Mouse (Mus musculus) erythroid progenitor cell, adult 5-6 weeks (primary cell): ENCODE data around the gene Gng7. TPM values are rescaled to one million over a fixed set of nuclear protein-coding genes. Genes with fewer than 3 reads are reported as not detected.

ENCODE experiments used
- ATAC-seq: replicated peaks from 2 replicates; pipeline ENCODE4 v1.8.0; 2016; ENCODE audit warnings: moderate number of reproducible peaks, mild to moderate bottlenecking, moderate TSS enrichment, inconsistent platforms; ENCODE audit not compliant: poor library complexity, low FRiP score, severe bottlenecking
- total RNA-seq, 2 experiments: library from RNA; stranded (forward) in 1 of 2; stranded (reverse) in 1 of 2; fragments of 150-400 nt in 1 of 2; fragments of 186-747, 209-891 nt in 1 of 2; gene quantifications; 2 replicates each; pipeline versions ENCODE4 v1.2.3 to v1.2.4; 2015 to 2017; ENCODE audit warnings: low replicate concordance in 2 of 2

Gng7 gene
- total RNA-seq, 2 experiments from 2014 or later = 0.38 TPM; not detected in 1

DNA sequence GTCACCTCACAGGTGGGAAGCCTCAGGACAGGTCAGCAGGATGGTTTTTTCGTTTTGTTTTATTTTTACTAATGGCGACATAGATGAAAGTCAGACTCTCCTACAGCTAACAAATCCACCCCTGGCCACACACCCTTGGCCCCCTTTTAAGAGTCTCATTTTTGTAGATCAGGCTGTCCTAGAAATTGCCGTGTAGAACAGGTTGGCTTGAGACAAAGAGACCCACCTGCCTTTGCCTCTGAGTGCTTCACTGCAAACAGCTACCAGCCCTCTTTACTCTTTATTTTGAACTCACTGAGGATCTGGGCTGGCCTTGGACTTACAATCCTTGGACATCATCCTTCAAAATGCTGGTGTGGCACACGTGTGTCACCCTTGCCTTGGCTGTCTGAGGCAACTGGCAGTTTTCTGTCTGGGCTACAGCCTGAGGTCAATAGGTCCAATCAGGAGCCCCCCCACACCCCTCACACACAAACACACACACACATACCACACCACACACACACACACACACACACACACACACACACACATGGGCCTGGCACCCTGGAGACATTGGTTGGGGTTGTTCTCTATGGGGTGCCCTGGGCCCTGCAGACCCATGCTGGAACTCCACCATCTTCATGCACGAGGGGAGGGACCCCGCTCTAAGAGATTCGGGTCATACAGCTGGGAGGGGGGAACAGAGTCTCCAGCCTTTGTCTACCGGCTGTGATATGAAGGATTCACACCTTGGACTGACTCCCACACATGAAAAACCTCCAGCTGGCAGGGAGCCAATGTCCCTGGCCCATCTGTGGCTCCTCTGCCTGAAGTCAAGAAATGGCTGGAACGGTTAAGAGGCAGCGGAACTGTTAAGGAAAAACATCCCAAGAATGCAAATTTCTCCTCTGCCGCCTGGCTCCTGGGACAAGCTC, 42.4 kb downstream of the Gng7 start:
- ATAC-seq = no peak

DNA sequence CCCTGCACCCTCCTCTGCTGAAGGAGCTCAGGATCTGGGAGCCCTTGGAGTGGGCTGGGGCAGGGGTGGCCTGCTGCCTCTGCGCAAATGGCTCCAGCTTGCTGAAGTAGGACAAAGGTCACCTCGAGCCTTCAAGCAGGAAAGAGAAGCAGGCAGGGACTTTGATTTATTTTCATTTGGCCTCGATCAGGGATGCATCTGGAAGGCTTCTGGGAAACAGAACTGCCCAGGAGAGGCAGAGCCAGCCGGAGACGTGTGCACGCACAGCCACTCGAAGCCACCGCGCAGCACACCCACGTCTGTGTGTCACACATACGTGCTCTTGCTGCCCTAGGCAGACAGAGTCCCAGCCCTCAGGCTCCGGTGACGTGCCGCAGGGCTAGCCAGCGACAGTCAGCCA, 43.2 kb downstream of the Gng7 start:
- no peak for ATAC-seq

DNA sequence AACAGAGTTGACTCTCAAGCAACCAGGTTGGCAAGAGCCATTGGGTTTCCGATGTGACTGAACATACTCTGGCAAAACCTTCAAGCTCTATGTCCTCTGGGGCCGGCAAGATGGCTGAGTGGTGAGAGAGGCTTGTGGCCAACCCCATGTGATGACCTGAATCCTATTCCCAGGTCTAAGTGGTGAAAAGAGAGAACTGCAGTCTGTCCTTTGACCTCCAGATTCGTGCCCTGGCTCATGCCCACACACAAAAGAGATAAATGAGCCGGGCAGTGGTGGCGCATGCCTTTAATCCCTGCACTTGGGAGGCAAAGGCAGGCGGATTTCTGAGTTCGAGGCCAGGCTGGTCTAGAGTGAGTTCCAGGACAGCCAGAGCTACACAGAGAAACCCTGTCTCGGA, 44.6 kb downstream of the Gng7 start:
- ATAC-seq = no peak

DNA sequence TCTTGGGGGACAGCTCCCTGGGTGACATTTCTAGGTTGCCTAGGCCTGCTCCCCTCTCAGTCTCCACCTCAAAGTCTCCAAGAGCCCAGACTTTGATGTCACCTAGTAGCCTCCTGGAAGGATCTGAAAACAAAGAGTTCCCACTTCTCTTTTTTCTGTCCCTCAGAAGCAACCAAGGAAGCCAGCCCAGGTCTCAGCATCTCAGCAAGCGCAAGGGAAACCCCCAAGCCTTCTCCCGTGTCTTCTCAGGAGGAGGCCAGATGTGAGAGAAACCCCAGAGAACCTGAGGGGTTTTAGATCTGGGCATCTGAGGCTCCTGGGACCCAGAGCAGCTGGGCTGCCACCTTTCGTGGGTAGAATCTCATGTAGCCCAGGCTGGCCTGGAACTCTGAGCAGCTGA, 45.4 kb downstream of the Gng7 start:
- ATAC-seq = no peak

DNA sequence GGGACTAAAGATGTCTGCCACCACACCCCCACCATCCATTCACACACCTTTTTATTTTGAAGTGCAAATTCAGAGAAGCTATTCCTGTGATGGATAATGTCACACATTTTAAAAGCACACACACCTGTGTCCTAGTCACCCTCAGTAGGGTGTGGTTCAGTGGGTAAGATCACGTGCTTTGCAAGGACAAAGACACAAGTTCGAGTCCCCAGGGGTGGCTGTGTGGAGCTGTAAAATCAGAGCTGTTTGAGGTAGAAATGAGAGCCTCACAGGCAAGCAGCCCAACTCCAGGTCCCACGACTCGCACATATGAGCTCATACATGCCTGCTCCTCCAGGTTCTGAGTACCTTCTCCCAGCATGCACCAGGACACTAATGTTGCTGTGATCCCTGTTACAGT, 46.6 kb downstream of the Gng7 start:
- no peak for ATAC-seq

DNA sequence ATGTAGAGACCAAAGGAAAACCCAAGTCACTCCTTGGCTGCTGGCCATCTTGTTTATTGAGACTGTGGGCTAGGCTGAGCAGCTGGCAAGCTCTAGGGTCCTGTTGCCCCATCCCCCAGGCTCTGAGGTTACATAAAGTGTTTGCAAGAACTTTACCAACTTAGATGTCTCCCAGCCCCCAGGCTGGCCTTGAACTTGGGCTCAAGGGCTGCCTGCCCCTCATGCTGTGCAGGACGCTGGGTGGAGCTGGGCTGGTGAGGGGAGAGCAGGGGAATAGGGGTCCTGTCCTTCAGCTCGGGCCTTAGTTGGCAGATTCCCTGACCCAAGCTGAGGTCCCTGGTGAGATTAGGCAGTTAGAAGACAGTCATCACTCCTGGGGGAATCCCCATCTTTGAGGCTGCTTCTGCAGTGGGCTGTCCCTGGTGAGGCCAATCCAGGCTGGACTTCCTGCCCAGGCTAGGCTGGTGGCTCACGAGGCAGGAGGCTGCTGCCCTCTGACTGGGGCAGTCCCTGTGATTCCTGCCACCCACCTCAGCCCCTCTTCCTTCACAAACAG, 47.6 kb downstream of the Gng7 start:
- no peak for ATAC-seq

DNA sequence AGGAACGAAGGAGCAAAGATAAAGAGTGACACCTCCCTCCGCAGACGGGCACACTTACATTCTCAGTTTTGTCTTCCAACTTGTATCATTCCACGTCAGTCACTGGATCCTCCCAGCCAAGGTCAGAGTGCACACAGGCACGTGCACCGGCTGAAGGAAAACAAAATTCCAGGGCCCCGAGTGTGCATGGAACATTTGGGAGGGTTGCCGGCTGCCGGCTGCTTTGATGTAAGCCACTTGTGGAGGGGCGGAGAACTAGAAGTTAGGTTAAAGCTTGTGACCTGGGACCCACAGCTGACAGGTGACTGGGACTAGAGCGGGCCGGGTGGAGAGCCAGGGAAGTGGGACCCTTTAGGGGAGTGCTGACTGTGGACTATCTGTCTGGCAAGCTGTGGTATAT, 48.4 kb downstream of the Gng7 start:
- no peak for ATAC-seq

DNA sequence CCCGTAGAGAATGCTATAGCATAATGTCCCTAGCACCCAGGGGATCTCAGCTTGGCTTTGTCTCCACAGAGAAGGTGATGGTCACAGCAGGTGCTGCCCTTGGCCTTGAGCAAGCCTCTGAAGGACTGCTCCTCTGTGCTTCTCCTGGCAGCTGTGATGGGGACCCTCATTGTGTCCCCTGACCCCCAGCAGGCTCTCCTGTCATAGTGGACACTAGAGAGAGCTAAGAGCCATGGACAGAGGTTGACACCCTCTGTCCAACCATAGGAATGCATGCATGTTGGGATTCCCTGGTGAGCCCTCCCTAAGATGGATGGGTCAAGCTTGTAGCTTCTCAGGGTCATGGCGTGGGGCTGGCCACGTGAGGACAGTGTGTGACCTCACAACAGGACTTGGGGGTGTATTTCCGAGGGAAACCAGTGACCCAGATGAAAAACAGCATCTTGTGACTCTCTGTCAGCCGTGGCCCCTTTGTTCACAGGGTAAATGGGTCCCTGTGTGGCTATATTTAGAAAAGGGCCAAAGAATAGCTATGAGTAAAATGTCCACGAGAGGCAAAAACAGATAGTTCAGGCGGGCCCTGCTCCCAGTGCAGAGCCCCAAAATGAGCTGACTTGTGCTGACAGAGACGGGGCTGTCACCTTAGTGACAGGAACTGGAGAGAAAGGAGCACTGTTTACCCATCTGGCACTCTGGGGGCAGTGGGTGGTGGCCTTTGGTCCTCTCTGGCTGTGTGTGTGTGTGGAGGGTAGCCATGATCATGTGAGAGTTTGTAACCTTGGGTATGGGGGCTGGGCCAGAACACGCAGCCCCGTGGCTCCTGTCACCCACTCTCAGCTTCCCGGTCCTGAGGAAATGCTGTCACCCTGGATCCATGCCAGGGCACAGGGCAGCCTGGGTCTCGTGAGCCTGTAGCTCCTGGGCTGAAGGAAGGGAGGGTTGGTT, 51.4 kb downstream of the Gng7 start:
- no peak for ATAC-seq

DNA sequence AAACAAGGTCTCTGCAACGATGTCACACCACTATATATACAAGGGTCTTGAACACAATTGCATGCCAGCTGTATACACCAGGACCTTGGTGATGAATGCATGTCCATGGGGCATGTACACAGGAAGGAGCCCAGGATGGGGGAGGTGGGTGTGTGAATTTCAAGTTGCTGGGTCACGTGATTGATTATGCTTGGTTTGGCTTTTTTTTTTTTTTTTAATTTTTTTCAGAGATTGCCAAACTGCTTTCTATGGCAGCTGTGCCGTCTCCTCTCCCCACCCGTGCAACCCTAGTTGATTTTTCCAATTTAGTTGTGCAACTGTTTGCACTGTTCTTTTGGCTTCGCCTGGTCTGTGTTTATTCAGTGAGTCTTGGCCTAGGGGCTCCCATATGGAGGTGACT, 52.2 kb downstream of the Gng7 start:
- no peak for ATAC-seq

DNA sequence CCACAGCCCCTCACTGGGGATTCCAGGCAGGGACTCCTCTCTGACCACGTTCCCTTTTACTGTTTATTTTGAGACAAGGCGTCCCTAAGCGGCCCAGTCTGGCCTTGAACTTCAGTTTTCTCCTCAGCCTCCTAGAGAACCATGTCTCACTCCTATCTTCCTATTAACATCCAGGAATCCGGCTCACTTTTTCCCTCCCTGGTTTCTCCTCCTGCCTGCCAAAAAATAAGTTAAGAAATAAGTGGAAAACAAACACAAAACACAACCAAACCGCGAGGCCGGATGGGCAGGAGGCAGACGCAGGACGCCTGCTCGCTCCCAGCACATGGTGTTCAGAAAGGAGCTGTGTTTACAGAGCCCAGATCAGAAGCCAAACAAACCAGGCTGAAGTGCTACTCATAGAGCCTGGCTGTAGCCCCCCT, 52.7 kb downstream of the Gng7 start:
- ATAC-seq = no peak

DNA sequence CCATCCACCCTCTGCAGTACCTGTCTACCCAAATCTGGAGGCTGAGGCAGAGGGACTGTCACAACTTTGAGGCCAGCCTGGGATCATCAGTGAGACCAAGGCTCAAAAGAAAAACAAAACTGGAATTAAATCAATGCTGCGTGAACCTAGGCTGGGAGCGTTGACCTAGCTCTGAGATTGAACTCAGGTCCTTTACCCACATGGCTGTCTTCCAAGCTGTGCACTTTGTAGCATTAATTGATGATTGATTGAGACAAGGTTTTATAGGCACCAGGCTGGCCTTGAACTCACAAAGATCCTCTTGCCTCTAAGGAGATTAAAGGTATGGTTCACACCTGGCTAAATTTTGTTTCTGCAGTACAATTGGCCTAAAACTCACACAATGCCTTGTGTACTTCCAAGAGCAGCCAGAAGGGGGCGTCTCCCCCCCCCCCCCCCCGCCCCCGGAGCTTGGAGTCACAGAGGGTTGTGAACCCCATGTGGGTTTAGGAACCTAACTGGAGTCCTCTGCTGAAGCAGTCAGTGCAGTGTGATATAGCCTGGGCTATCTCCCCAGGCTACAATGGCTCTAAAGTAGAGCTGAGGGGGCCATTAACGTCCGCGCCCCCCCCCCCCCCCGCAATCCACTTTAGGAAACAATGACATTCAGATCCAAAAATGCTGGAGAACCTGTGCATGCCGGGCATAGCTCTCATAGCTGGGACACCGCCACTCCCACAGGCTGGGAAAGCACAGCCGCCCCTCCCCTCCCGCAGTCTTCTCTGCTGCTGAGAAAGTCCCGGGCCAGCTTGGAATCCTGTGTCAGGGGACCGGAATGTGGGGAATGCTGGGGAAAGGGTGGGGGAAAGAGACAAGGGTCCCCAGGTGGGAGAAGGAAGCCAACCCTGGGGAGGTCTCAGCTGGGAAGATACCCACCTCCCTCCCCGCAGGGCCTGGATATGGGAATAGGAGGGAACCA, 53.9 kb downstream of the Gng7 start:
- no peak for ATAC-seq

DNA sequence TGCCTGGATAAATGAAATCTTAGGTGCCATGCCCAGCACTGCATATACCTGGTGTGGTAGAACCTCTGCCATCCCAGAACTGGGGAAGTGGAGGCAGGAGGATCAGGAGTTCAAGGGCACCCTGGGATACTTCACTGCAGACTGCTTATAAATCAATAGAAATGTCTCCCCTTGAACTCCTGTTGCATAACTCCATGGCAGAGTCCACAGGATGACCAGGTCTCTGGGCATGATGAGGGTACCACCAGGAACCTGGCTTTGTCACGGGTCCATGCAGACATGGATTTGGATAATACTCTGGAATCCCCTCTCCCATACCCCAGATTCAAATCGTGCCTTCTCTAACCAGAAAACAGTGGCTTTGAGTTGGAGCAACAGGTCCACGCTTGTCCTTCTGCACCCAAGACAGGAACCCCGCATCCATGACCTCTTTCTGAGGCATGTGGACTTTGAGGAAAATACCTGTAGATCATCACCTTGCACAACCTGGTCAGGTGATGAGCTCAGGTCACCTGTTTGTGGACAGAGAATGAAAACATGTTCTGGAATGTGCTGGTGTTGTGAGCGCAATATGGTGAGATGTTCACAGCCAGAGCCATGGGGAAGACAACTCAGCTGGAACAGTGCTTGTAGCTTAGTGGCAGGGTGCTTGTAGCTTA, 55.6 kb downstream of the Gng7 start:
- ATAC-seq = no peak

DNA sequence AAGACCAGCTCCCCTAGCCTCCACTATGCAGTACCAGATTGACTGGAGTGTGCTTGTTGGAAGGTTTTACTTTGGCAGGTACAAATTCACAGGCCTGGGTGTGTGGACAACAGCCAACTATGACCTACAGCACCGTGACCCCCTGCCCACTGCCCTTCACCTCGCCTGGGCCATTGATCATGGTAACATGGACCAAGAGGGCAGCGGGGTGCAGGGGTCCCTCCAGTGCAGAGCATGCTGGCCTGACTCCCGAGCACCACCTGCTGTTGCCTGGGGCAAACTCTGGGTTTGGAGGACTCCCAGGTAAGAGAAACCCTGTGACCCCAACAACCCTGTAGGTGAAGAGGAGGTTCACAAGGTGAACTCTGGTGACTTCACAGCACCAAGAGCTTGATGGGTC, 57.0 kb downstream of the Gng7 start:
- no peak for ATAC-seq

DNA sequence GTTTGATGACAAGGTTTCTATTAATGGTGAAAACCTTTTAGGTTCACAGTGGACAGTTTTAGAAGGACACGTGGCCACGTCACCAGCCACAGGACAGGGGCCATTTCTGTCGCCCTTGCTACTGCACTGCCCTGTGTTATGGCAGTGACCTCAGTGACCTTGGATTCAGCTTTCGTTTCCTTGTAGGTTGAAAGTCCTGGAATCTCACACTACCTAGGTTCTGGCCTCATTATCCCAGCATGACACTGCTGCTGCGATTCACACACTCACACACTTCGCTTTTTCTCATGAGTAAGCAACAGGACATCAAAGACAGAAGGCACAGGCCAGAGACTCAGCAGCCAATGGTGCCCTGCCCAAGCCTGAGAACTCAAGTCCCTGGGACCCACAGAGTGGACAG, 57.8 kb downstream of the Gng7 start:
- ATAC-seq = no peak

DNA sequence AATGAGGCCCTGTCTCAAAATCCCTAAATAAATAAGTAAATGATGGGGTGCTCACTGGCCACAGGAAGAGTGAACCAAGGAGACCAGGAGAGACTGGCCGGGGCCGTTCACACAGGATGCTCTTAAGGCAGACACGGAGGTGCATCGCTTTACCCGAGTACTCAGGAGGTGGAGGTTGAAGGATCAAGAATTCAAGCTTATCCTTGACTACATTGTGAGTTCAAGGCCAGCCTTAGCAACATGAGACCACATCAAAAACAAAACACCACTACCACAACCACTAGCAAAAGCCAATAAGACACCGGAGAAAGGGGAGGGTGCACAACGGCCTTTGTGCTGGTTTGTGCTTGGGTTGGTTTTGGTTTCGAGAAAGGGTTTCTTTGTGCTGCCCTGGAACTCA, 58.4 kb downstream of the Gng7 start:
- ATAC-seq = no peak

DNA sequence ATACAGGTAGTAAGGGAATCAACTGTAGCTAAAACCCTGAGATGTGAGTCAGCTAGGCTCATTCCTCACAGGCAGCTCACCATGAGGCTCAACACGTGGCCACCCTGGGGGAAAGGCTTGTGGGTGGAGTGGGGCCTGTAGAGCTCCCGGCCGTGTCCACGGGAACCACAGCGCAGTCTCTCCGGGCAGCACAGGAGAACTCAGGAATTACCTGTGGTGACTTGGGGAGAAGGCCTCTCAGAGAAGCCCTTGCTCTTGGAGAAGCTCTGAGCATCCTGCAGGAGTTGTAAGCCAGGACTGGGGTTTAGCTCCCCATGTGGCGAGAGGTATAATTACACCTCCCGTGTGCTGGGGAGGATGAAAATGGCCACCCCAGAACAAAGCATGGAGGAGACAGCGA, 59.2 kb downstream of the Gng7 start:
- peak; percentile 71 for ATAC-seq

DNA sequence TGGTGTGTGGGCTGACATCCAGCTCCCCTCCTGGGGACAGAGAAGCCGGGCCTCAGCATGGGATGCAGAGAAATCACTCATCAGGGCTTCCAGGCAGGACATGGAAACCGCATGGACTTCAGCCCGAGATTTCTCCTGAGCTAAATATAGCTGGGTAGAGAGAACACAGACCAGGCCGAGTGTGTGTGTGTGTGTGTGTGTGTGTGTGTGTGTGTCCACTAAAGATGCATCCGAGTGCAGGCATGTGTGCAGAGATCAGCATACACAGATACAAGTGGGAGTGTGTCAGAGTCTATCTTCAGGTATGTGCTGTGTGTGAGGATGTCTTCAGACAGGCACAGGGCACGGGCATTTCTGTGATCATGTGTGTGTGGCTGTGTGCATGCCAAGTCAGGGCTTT, 59.9 kb downstream of the Gng7 start:
- no peak for ATAC-seq

DNA sequence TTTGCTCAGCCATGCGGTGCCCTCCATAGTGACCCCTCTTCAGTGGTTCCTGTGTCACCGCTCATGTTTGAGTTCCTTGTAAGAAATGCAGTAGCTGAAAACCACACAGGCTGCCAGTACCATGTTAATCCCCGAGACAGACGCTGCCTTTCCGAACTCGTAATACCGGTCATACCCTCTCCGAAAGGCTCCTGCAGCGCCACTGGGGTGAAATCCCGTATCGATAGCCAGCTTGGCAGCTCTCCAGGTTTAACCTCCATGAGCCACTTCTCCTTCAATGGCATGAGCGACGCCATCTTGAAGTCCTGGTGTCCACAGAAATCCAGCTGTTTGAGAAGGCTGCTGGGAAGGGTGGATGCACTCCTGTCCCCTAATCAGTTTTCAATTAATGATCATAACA, 60.3 kb downstream of the Gng7 start:
- no peak for ATAC-seq

DNA sequence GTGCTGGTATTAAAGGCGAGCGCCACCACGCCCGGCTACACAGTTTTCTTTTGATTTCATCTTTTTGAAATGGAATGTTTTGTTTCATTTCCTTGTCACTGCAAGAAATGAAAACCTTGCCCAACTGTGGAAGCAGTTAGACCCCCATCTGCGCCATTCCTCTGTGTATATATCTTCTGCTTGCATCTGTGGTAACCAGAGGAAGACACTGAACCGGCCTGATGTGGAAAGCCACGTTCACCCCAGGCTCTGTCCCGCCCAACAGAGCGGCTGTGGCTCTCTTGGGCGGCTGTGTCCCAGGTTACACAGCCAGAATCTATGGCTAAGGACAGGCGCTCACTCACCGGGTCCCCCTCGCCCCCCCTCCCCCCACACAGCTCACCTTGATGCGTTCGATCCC, 62.3 kb downstream of the Gng7 start:
- ATAC-seq = no peak
